Mouse (Mus musculus) heart, adult 2 months (tissue): ENCODE data around the gene Col6a1. TPM values are rescaled to one million over a fixed set of nuclear protein-coding genes. Genes with fewer than 3 reads are reported as not detected.

Experiments used
- DNase-seq, 2 experiments: peaks; one replicate each; pipeline ENCODE4 v3.0.0; 2021
- H3K27ac ChIP-seq: fragments of 200-600 bp; 2 replicates; pipeline ENCODE4 v1.8.1; 2022
- H3K27me3 ChIP-seq: fragments of 200-500 bp; 2 replicates; pipeline ENCODE4 v1.6.1; 2012; ENCODE audit warnings: mild to moderate bottlenecking, low read length, inconsistent platforms, mixed read lengths; ENCODE audit not compliant: control insufficient read depth, insufficient read depth
- H3K36me3 ChIP-seq: fragments of 200-500 bp; 2 replicates; pipeline ENCODE4 v1.6.1; 2012; ENCODE audit warnings: low read length, inconsistent platforms; ENCODE audit not compliant: control insufficient read depth, insufficient read depth
- H3K4me1 ChIP-seq: fragments of 200-500 bp; 2 replicates; pipeline ENCODE4 v1.6.1; 2011; ENCODE audit warnings: low read length; ENCODE audit not compliant: control insufficient read depth, insufficient read depth
- H3K4me3 ChIP-seq: fragments of 200-600 bp; 2 replicates; pipeline ENCODE4 v1.8.1; 2022
- H3K79me2 ChIP-seq: fragments of 200-500 bp; replicated peaks from 2 replicates; pipeline ENCODE4 v1.6.1; 2012; ENCODE audit warnings: mild to moderate bottlenecking, inconsistent platforms, low read length, moderate library complexity, mixed read lengths; ENCODE audit not compliant: control insufficient read depth, insufficient read depth
- H3K9ac ChIP-seq: fragments of 200-500 bp; 2 replicates; pipeline ENCODE4 v1.6.1; 2012; ENCODE audit warnings: low read depth, mild to moderate bottlenecking, control low read depth, inconsistent platforms, low read length, mixed read lengths
- CTCF ChIP-seq: fragments of 200-600 bp; IDR thresholded peaks from 2 replicates; pipeline ENCODE4 v1.8.1; 2022; ENCODE audit warnings: antibody characterized with exemption, mild to moderate bottlenecking, moderate library complexity
- EP300 ChIP-seq: fragments of 200-500 bp; IDR thresholded peaks from 2 replicates; pipeline ENCODE4 v1.6.1; 2011; ENCODE audit warnings: low read depth, low read length, control low read depth; ENCODE audit not compliant: insufficient read depth
- POLR2A ChIP-seq: fragments of 200-500 bp; IDR thresholded peaks from 2 replicates; pipeline ENCODE4 v1.6.1; 2011; ENCODE audit warnings: mild to moderate bottlenecking, low read depth, low read length, control low read depth; ENCODE audit not compliant: insufficient read depth
- WGBS: fragments of 180-500 bp; shearing (Covaris S2); methylation state at CpG from one replicate; pipeline ENCODE4 v1.1.7; 2018; 5-methylcytosine and 5-hydroxymethylcytosine counted together
- intact Hi-C: fragments of 180-260 bp; cut with DNase I; formaldehyde crosslinking; loops from one replicate; pipeline ENCODE4 v1.15.1; 2025
- polyA plus RNA-seq: library from polyadenylated mRNA; depleted of rRNA; stranded (reverse); fragments of >200 nt; gene quantifications from 2 replicates; pipeline ENCODE4 v1.2.3, GENCODE M21; 2012
- total RNA-seq, 2 experiments: library from RNA; stranded (reverse); gene quantifications; 2 replicates each; pipeline ENCODE4 v1.2.3; 2021

Gene Col6a1
- total and polyA plus RNA-seq, 3 experiments = 30.5 to 75.5 (median 52.4) TPM

GRCm38 (mm10) chr10:76728369-76728768 lies 2.4 kb upstream of the Col6a1 start:
- no peak overlapping the region for H3K4me3 ChIP-seq
- no peaks in the 10 kb centered on the region for H3K36me3 ChIP-seq
- H3K27me3 ChIP-seq = no peaks in the 10 kb centered on the region
- peak; percentile 77 for TF ChIP-seq CTCF
- no peak for TF ChIP-seq POLR2A
- H3K27ac ChIP-seq = no peak overlapping the region; the same call in 1 of the 2 replicates
- DNase-seq = peak; percentile 78 to 82
- H3K79me2 ChIP-seq = no peaks in the 10 kb centered on the region
- peaks cover 15% of the 10 kb centered on the region for H3K4me1 ChIP-seq
- 24% methylated on average over 11 of the region's 11 CpGs for WGBS
- H3K9ac ChIP-seq = no peak overlapping the region
- intact Hi-C loops = no loop called here

- Histone ChIP-seq H3K36me3 (no peaks in the 10 kb centered on the region), H3K27ac (no peak overlapping the region; the same call in 1 of the 2 replicates), H3K27me3 (no peaks in the 10 kb centered on the region), H3K9ac (no peak overlapping the region), H3K4me1 (peaks cover 11% of the 10 kb centered on the region), H3K4me3 (no peak overlapping the region), H3K79me2 (no peaks in the 10 kb centered on the region)
- intact Hi-C loops = no loop called here
- 93% methylated on average over 7 of the region's 7 CpGs for WGBS
- DNase-seq = peak; percentile 4 to 16
- no peak for TF ChIP-seq CTCF
- no peak for TF ChIP-seq EP300
- no peak for TF ChIP-seq POLR2A
Observed at GRCm38 (mm10) chr10:76727301-76727700, 1.3 kb upstream of the Col6a1 start.

- 87% methylated on average over 4 of the region's 4 CpGs for WGBS
- H3K27ac ChIP-seq = peak overlapping the region; percentile 55; the same call in 1 of the 2 replicates
- intact Hi-C loops = no loop called here
Observed at GRCm38 (mm10) chr10:76726866-76727265, 898 bp upstream of the Col6a1 start.

GRCm38 (mm10) chr10:76725097-76725496 lies 871 bp downstream of the Col6a1 start:
- intact Hi-C loops = no loop called here
- no peaks in the 10 kb centered on the region for H3K27me3 ChIP-seq
- peak overlapping the region; percentile 76 for H3K27ac ChIP-seq
- 0 out of 2 replicates have a peak, but pooled peaks cover 2% of the 10 kb centered on the region for H3K4me1 ChIP-seq
- peak overlapping the region; percentile 20; the same call in 1 of the 2 replicates for H3K9ac ChIP-seq
- H3K36me3 ChIP-seq = no peaks in the 10 kb centered on the region
- peak; percentile 3 to 26 for DNase-seq
- H3K4me3 ChIP-seq = peak overlapping the region; percentile 48
- no peaks in the 10 kb centered on the region for H3K79me2 ChIP-seq
- TF ChIP-seq POLR2A (no peak), CTCF (no peak)
- WGBS = 76% methylated on average over 2 of the region's 2 CpGs

More at GRCm38 (mm10) chr10:76726866-76727265, 898 bp upstream of the Col6a1 start:
- Histone ChIP-seq H3K27me3 (no peaks in the 10 kb centered on the region), H3K9ac (no peak overlapping the region), H3K4me3 (no peak overlapping the region), H3K79me2 (no peaks in the 10 kb centered on the region), H3K4me1 (peaks cover 7% of the 10 kb centered on the region), H3K36me3 (no peaks in the 10 kb centered on the region)
- peak; percentile 1 to 17 for DNase-seq
- TF ChIP-seq EP300 = no peak
- TF ChIP-seq POLR2A = no peak
- no peak for TF ChIP-seq CTCF

- no peaks in the 10 kb centered on the region for H3K79me2 ChIP-seq
- TF ChIP-seq CTCF = no peak
- no peak for TF ChIP-seq EP300
- no peak for TF ChIP-seq POLR2A
- no peaks in the 10 kb centered on the region for H3K27me3 ChIP-seq
- H3K36me3 ChIP-seq = no peaks in the 10 kb centered on the region
- WGBS = 34% methylated on average over 5 of the region's 5 CpGs
- 0 out of 2 replicates have a peak overlapping the region, but pooled peaks have one; percentile 16 for H3K4me3 ChIP-seq
- H3K4me1 ChIP-seq = no peaks in the 10 kb centered on the region
- H3K27ac ChIP-seq = no peak overlapping the region
- H3K9ac ChIP-seq = no peak overlapping the region
- DNase-seq = peak; percentile 14 to 19
- intact Hi-C loops = no loop called here
Observed at GRCm38 (mm10) chr10:76724231-76724736, 1.7 kb downstream of the Col6a1 start.

- intact Hi-C loops = no loop called here
- Histone ChIP-seq H3K36me3 (no peaks in the 10 kb centered on the region), H3K27ac (no peak overlapping the region), H3K4me3 (no peak overlapping the region), H3K27me3 (no peaks in the 10 kb centered on the region), H3K4me1 (no peaks in the 10 kb centered on the region), H3K9ac (no peak overlapping the region), H3K79me2 (no peaks in the 10 kb centered on the region)
- 84% methylated on average over 18 of the region's 18 CpGs for WGBS
- DNase-seq = peak in 1 of 2 experiments; percentile 2
- no peak for TF ChIP-seq EP300
- TF ChIP-seq POLR2A = no peak
- TF ChIP-seq CTCF = no peak
Observed at GRCm38 (mm10) chr10:76722751-76723450, 3.1 kb downstream of the Col6a1 start.
